Mouse (Mus musculus) forebrain, embryonic 14.5 days (tissue): Measurements from ENCODE around the gene Haao. TPM values are rescaled to one million over a fixed set of nuclear protein-coding genes. Genes with fewer than 3 reads are reported as not detected.

ENCODE experiments used
- ATAC-seq: fragments of 200-750 bp; cut with Nextera tagmentation; 2 replicates; pipeline ENCODE4 v1.8.0; 2017; ENCODE audit warnings: mild to moderate bottlenecking, moderate library complexity
- DNase-seq: peaks from one replicate; pipeline ENCODE4 v3.0.0-alpha.2; 2015; ENCODE audit warnings: low spot score
- H3K27ac ChIP-seq: fragments of 300-500 bp; sonication (generic); 2 replicates; pipeline ENCODE4 v1.5.1; 2014; ENCODE audit warnings: low read depth, mild to moderate bottlenecking, control low read depth, low read length, moderate library complexity
- H3K27me3 ChIP-seq: fragments of 300-500 bp; sonication (generic); replicated peaks from 2 replicates; pipeline ENCODE4 v1.6.1; 2014; ENCODE audit warnings: low read length, control low read depth, mixed read lengths; ENCODE audit not compliant: control insufficient read depth, insufficient read depth
- H3K36me3 ChIP-seq: fragments of 300-500 bp; sonication (generic); 2 replicates; pipeline ENCODE4 v1.6.1; 2014; ENCODE audit warnings: low read length, control low read depth; ENCODE audit not compliant: control insufficient read depth, insufficient read depth
- H3K4me1 ChIP-seq: fragments of 300-500 bp; sonication (generic); 2 replicates; pipeline ENCODE4 v1.6.1; 2014; ENCODE audit warnings: antibody characterized with exemption, low read length, control low read depth; ENCODE audit not compliant: control insufficient read depth, insufficient read depth
- H3K4me2 ChIP-seq: fragments of 300-500 bp; sonication (generic); 2 replicates; pipeline ENCODE4 v1.6.1; 2014; ENCODE audit warnings: mild to moderate bottlenecking, control low read depth, low read length
- H3K4me3 ChIP-seq: fragments of 300-500 bp; sonication (generic); 2 replicates; pipeline ENCODE4 v1.5.1; 2014; ENCODE audit warnings: low read depth, low read length, control low read depth
- H3K9ac ChIP-seq: fragments of 300-500 bp; sonication (generic); 2 replicates; pipeline ENCODE4 v1.6.1; 2014; ENCODE audit warnings: mild to moderate bottlenecking, low read length, control low read depth, moderate library complexity
- H3K9me3 ChIP-seq: fragments of 300-500 bp; sonication (generic); replicated peaks from 2 replicates; pipeline ENCODE4 v1.6.1; 2016; ENCODE audit warnings: low read length, control low read depth, mixed read lengths; ENCODE audit not compliant: control insufficient read depth
- WGBS: fragments of 180-500 bp; shearing (Covaris S2); extraction: QIAGEN DNeasy Blood & Tissue Kit; methylation state at CpG from one replicate; pipeline ENCODE4 v1.1.7; 2014; 5-methylcytosine and 5-hydroxymethylcytosine counted together
- polyA plus RNA-seq: library from polyadenylated mRNA; unstranded; fragments of >200 nt; fragmentation: Nextera tagmentation; extraction: Ambion mirVana; gene quantifications from 2 replicates; pipeline ENCODE4 v1.2.1, GENCODE M21; 2014

Haao gene
- polyA plus RNA-seq, 1 experiment from 2014 or later: 0.53 TPM

GRCm38 (mm10) chr17:83803987-83804386, 43.8 kb downstream of the Haao start:
- H3K9ac ChIP-seq: no peak overlapping the region
- no peak for ATAC-seq
- no peaks in the 10 kb centered on the region for H3K4me1 ChIP-seq
- DNase-seq: no peak
- H3K4me2 ChIP-seq: no peak overlapping the region
- WGBS: 82% methylated on average over 9 of the region's 9 CpGs
- peaks cover 17% of the 10 kb centered on the region; the same call in 1 of the 2 replicates for H3K36me3 ChIP-seq
- no peaks in the 10 kb centered on the region for H3K27me3 ChIP-seq
- no peak overlapping the region for H3K4me3 ChIP-seq
- no peaks in the 10 kb centered on the region for H3K9me3 ChIP-seq
- H3K27ac ChIP-seq: no peak overlapping the region; the same call in 1 of the 2 replicates

GRCm38 (mm10) chr17:83799506-83800050, 48.2 kb downstream of the Haao start:
- Histone ChIP-seq H3K36me3 (0 out of 2 replicates have a peak, but pooled peaks cover 5% of the 10 kb centered on the region), H3K9ac (no peak overlapping the region), H3K9me3 (no peaks in the 10 kb centered on the region), H3K27ac (no peak overlapping the region), H3K4me1 (no peaks in the 10 kb centered on the region), H3K4me3 (no peak overlapping the region), H3K4me2 (no peak overlapping the region), H3K27me3 (no peaks in the 10 kb centered on the region)
- WGBS: 91% methylated on average over 11 of the region's 11 CpGs
- ATAC-seq (no peak), DNase-seq (no peak)

- H3K9me3 ChIP-seq: no peaks in the 10 kb centered on the region
- no peak for DNase-seq
- H3K27me3 ChIP-seq: no peaks in the 10 kb centered on the region
- 97% methylated on average over 17 of the region's 17 CpGs for WGBS
- H3K4me2 ChIP-seq: no peak overlapping the region
- no peaks in the 10 kb centered on the region for H3K4me1 ChIP-seq
- H3K4me3 ChIP-seq: no peak overlapping the region
- no peak overlapping the region for H3K27ac ChIP-seq
- H3K36me3 ChIP-seq: 0 out of 2 replicates have a peak, but pooled peaks cover 6% of the 10 kb centered on the region
- no peak overlapping the region for H3K9ac ChIP-seq
- ATAC-seq: no peak
Observed at GRCm38 (mm10) chr17:83795121-83795520, 52.6 kb downstream of the Haao start.

- Histone ChIP-seq H3K4me3 (peak overlapping the region; percentile 16; the same call in 1 of the 2 replicates), H3K9ac (peak overlapping the region; percentile 35; the same call in 1 of the 2 replicates), H3K9me3 (no peaks in the 10 kb centered on the region), H3K27ac (no peak overlapping the region), H3K36me3 (0 out of 2 replicates have a peak, but pooled peaks cover 6% of the 10 kb centered on the region), H3K27me3 (no peaks in the 10 kb centered on the region), H3K4me1 (no peaks in the 10 kb centered on the region), H3K4me2 (peak overlapping the region; percentile 44)
- 29% methylated on average over 23 of the region's 23 CpGs for WGBS
- ATAC-seq (peak; percentile 64), DNase-seq (peak; percentile 42)
Observed at GRCm38 (mm10) chr17:83792388-83792787, 55.4 kb downstream of the Haao start.

- 0 out of 2 replicates have a peak, but pooled peaks cover 6% of the 10 kb centered on the region for H3K36me3 ChIP-seq
- DNase-seq (no peak), ATAC-seq (no peak)
- H3K4me1 ChIP-seq: no peaks in the 10 kb centered on the region
- no peak overlapping the region for H3K27ac ChIP-seq
- H3K4me2 ChIP-seq: no peak overlapping the region
- no peaks in the 10 kb centered on the region for H3K9me3 ChIP-seq
- no peak overlapping the region for H3K9ac ChIP-seq
- H3K27me3 ChIP-seq: no peaks in the 10 kb centered on the region
- WGBS: 71% methylated on average over 5 of the region's 5 CpGs
- no peak overlapping the region for H3K4me3 ChIP-seq
Observed at GRCm38 (mm10) chr17:83790158-83790557, 57.6 kb downstream of the Haao start.

- H3K27me3 ChIP-seq: no peaks in the 10 kb centered on the region
- H3K9me3 ChIP-seq: no peaks in the 10 kb centered on the region
- H3K27ac ChIP-seq: no peak overlapping the region
- no peak for DNase-seq
- no peak overlapping the region for H3K4me3 ChIP-seq
- WGBS: 97% methylated on average over 6 of the region's 6 CpGs
- no peak overlapping the region for H3K4me2 ChIP-seq
- H3K36me3 ChIP-seq: no peaks in the 10 kb centered on the region
- ATAC-seq: no peak
- no peak overlapping the region for H3K9ac ChIP-seq
- H3K4me1 ChIP-seq: 0 out of 2 replicates have a peak, but pooled peaks cover 4% of the 10 kb centered on the region
Observed at GRCm38 (mm10) chr17:83786418-83786817, 61.3 kb downstream of the Haao start.

- peak; percentile 93 for DNase-seq
- Histone ChIP-seq H3K27ac (peak overlapping the region; percentile 85), H3K27me3 (no peaks in the 10 kb centered on the region), H3K9me3 (no peaks in the 10 kb centered on the region), H3K36me3 (no peaks in the 10 kb centered on the region), H3K9ac (no peak overlapping the region), H3K4me1 (peaks cover 4% of the 10 kb centered on the region; the same call in 1 of the 2 replicates), H3K4me2 (no peak overlapping the region), H3K4me3 (no peak overlapping the region)
- 29% methylated on average over 5 of the region's 5 CpGs for WGBS
- peak; percentile 95 for ATAC-seq
Observed at GRCm38 (mm10) chr17:83782740-83783139, 65.0 kb downstream of the Haao start.

Other genes starting within 250 kb of the Haao start
- not detected in 2 replicates for gene Kcng3, start 216.1 kb downstream of the Haao start, polyA plus RNA-seq
- gene Mta3, start 141.8 kb downstream of the Haao start, polyA plus RNA-seq: 26.5 and 28.1 TPM in 2 replicates